Mouse (Mus musculus): Measurements from ENCODE around the gene Urgcp.

GRCm38 (mm10) chr11:5707530-5708353 lies 54.4 kb downstream of the Urgcp start:
- TF ChIP-seq CTCF (IDR thresholded peaks at IDR 0.05; ENCODE audit: insufficient read depth, low read depth, low read length) (no peak), POLR2A (IDR thresholded peaks at IDR 0.05; ENCODE audit: insufficient read depth, low read depth, low read length) (peak; percentile 82)
